Mouse (Mus musculus) cerebellum, adult 11-12 months (tissue): ENCODE results near the gene Kansl1.

Experiments used
- DNase-seq: peaks from one replicate; pipeline ENCODE4 v3.0.0; 2022

Gene Kansl1

DNA sequence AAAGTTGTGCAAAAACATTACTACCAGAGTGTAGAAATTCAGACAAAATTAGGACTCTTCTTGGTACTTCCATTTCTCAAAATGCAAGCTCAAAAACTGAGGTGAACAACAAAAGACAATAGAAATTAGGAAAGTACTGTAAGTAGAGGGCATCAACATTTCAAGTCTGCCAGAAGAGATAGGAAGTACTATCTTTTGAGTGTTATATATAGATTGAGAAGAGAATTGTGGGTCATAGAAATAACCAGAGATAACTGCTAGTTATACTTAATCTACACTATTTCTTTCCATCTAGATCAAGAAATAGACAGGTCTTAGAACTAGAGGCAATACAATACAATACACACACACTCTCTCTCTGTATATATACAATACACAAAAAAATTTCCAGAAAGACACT lies 30.2 kb downstream of the Kansl1 start:
- no peak for DNase-seq

DNA sequence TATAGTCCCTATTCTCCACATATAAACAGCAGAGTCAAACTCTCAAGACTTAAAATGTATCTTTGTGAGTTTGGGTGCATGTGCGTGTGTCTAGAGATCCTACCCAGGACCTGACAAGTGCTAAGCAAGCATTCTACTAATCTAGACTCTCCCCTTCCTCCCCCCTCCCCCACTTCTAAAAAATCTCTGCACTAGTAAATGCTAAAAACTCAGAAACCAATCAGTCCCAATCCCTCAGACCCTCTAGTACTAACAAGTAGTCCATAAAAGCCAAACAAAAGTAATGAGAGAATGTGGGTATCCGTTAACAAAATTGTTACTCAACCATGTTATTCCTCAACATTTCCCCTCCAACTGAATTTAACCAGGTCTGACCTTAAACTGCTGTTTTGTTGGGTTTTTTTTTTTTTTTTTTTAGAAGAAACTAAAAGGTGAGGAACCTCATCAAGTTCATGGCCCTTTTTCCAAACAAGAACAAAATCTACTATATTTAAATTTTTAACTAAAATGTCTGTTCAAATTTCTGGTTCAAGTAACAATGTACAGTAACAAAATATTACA lies 32.2 kb downstream of the Kansl1 start:
- DNase-seq = no peak

DNA sequence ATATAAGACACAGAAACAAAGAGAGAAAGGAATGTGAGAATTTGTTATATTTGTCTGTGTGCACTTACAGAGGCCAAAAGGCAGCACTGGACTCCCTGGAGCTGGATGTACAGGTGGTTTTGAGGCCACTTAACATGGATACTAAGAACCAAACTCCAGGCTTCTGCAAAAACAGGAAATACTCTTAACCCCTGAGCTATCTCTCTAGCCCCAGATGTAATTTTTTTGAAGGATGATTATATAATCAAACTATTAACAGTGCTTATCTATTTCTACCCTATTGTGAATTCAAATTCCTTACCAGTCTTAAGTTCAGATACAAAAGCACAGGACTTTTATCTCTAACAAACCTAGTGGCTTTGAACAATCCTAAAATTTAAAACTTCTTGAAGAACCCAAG lies 32.9 kb downstream of the Kansl1 start:
- DNase-seq = no peak

- DNase-seq = no peak
These were observed 33.5 kb downstream of the Kansl1 start for GRCm38 (mm10) chr11:104435141-104435540.

- DNase-seq = no peak
These were observed 36.4 kb downstream of the Kansl1 start for GRCm38 (mm10) chr11:104432251-104432650.

DNA sequence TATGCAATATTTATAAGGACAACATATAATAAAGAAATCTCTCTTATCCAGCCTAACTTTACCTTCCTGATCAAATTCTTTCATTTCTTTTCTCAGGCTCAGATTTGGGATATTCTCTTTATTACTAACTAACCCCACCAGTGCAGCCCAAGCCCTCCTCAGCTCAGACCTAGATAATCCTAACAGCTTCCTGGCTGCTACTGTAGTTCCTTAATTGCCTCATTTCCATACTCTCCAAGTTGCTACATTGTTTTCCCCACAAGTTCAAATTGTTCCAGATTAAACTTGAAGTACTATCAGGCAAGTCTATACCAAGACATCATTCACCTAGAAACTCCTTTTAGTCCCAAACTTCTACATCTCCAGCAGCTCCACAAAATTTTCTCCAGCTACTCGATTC lies 36.9 kb downstream of the Kansl1 start:
- DNase-seq = no peak

GRCm38 (mm10) chr11:104424727-104425416 lies 43.8 kb downstream of the Kansl1 start:
- DNase-seq = no peak

DNA sequence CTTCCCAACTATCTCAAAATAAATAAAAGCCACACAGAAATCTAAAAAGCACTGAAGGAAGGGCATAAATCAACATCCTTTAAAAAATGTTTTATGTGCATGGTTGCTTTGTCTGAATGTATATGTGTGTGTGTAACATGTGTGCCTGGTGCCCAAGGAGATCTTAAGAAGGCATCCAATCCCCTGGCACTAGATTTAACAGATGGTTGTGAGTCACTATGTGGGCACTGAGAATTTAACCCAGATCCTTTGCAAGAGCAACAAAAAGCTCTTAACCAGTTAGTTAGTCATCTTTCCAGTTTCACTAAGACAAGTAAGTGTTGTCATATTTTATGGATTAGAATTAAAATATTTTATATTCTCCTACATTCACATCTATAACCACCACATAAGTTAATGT lies 56.4 kb downstream of the Kansl1 start:
- DNase-seq = no peak

- no peak for DNase-seq
These were observed 61.3 kb downstream of the Kansl1 start for GRCm38 (mm10) chr11:104407391-104407790.

GRCm38 (mm10) chr11:104400961-104401360 lies 67.7 kb downstream of the Kansl1 start:
- DNase-seq = no peak

GRCm38 (mm10) chr11:104399459-104400216 lies 69.0 kb downstream of the Kansl1 start:
- peak; percentile 19 for DNase-seq

- DNase-seq = no peak
These were observed 73.0 kb downstream of the Kansl1 start for GRCm38 (mm10) chr11:104395648-104396047.

DNA sequence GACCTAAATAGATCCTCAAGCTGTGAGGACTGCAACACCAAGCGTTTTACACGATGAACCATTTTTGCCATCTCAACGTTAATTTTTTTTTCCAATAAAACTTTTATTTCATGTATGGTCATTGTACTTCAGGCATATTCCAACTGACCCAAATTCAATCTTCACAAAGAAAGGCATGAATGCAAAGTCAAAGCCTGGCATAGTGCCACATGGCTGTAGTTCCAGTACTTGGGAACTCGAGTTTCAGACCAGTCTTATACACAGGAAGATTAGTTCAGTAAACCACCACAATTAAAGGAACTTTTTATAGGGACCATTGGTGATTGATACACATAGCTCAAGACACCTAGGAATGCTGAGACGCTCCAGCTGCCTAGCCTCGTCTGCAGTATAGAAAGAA lies 75.5 kb downstream of the Kansl1 start:
- DNase-seq = no peak

DNA sequence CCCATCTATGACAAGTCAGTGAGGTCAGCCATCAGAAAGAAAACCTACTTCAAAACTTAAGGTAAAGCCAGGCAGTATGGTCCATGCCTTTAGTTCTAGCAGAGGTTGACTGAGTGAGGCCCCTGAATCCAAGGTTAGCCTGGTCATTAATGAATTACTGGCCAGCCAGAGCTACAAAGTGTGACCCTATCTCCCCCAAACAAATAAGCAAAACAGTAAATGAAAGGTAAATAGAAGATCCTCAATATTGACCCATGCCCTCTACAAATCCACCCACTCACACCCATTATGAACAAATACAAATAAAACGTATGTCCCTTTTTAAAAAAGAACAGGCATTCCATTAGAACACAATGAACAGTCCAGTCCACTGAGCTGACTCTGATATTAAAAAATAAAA lies 76.5 kb downstream of the Kansl1 start:
- DNase-seq = no peak

- no peak for DNase-seq
These were observed 81.4 kb downstream of the Kansl1 start for GRCm38 (mm10) chr11:104387284-104387683.

GRCm38 (mm10) chr11:104386595-104386994 lies 82.1 kb downstream of the Kansl1 start:
- DNase-seq = no peak

GRCm38 (mm10) chr11:104383167-104383810 lies 85.4 kb downstream of the Kansl1 start:
- no peak for DNase-seq

DNA sequence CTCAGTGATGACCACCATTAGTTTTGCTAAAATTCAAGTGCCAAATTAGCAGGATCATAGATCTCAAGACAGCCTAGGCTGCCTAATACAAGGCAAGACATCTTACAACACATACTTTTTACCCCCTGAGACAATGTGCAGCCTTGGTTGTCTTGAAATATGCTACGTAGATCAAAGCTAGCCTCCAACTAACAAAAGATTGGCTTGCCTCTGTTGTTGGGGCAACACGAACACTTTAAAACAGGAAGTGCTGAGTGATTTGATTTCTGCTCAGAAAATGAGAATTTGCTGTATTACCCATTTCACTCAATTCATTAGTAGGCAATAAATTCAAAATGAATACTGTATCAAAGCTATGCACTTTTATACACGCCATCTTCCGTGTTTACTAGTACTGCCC lies 86.8 kb downstream of the Kansl1 start:
- DNase-seq = no peak

DNA sequence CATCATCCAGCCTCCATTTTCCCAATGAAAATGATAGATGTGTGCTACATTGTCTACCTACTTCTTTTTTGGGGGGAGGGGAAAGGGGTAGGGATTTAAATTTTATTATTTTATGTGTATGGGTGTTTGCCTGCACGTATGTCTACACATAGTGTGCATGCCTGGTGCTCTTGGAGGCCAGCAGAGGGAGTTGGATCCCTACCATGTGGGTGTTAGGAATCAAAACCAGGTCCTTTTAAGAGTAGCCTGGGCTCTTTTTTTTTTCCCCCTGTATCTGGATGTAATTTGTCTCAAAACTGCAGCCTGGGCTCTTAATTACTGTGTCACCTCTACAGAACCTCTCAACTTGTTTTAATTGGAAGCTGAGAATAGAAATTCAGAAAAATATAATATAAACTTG lies 89.0 kb downstream of the Kansl1 start:
- DNase-seq = no peak

GRCm38 (mm10) chr11:104376291-104376690 lies 92.4 kb downstream of the Kansl1 start:
- DNase-seq = no peak

GRCm38 (mm10) chr11:104367486-104368190 lies 101.0 kb downstream of the Kansl1 start:
- no peak for DNase-seq

DNA sequence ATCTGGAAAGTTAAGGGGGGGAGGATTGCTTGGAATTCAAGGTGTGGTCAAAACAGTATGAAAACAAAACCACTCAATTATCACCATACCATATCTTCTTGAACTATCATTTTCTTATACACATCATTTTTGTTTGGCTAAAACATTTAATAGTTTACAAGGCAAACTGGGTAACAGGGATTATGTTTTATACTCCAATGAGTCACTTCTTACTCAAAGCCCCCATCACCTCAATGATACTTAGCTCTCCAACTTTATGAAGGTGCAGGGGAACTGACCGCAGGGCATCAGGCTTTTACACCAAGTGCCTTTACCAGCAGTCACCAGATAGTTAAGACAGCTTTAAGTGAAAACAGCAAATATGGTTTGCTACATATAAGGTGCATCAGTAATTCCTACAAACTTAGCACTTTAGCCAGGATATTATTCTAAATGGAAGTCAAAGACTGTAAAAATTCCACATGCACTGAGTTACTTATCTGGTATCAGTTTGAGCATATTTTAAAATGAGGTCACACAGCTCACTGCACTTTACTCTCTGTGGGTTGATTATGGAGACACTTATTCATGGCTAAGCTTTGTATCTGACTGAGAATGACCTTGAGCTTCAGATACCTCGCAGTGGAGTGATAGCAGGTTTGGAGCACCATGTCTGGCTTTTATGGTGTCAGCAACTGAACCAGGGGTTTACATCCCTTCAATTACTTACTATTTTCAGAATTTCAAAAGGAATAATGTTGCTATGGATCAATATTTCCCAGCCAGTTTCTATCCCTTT lies 104.6 kb downstream of the Kansl1 start:
- DNase-seq = no peak
